Mouse (Mus musculus): Measurements from ENCODE around the gene Arhgef39.
A peak's percentile ranks its signal among the peaks of the same experiment; 100 is the strongest.

DNA sequence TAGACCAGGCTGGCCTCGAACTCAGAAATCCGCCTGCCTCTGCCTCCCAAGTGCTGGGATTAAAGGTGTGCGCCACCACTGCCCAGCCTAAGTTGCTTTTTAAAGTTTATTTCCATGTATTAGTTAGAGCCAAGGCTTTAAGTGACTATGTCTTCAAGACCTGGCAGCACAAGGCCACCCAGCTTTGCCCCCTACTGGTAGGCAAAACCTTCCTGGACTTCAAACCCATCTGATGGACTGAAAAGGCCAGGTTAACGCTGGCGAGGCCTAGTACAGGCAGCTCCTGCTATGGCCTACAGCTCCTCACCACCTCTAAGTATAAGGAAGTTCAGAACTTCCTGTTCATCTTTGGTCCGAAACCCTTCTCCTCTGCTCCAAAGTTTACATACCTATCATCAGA is 22.9 kb downstream of the Arhgef39 start:
- TF ChIP-seq CTCF (IDR thresholded peaks at IDR 0.05; ENCODE audit: extremely low read depth, insufficient read depth, insufficient read length, insufficient replicate concordance) (peak; percentile 28; the same call in 1 of the 2 replicates), POLR2A (IDR thresholded peaks at IDR 0.05; ENCODE audit: low read depth, low read length) (no peak)
